Mouse (Mus musculus): ENCODE results near the gene Naaladl1.

DNA sequence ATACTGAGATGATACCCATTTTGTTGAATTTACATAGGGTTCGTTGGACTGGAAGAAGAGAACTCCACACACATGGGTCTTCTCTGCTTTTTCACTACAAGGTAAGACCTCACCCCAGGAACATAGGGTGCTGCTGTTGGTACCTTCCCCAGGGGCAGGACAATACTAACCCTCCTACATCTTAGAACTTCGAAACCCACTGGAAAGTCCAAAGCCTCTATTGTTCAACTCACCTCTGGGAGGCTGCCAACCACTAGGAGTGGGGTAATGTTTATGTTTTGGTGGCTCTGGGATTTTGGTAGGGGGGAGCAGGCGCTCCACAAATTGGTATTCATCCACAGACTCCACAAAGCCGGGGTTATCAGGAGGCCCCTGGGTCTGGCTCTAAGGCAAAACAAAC is 48.9 kb upstream of the Naaladl1 start:
- no peak for TF ChIP-seq CTCF (IDR thresholded peaks at IDR 0.05; ENCODE audit: extremely low read depth, insufficient read depth, insufficient read length, insufficient replicate concordance)
- no peak for TF ChIP-seq POLR2A (IDR thresholded peaks at IDR 0.05; ENCODE audit: low read depth, low read length)

Data from spleen, adult 2 months (tissue).